Mouse (Mus musculus) heart, postnatal 14 days (tissue): ENCODE measurements around the gene Crim1. TPM values are rescaled to one million over a fixed set of nuclear protein-coding genes. Genes with fewer than 3 reads are reported as not detected.
A peak's percentile ranks its signal among the peaks of the same experiment; 100 is the strongest.

ENCODE experiments used
- DNase-seq, 2 experiments: peaks; one replicate each; pipeline ENCODE4 v3.0.0; 2021 to 2022
- intact Hi-C: fragments of 180-260 bp; cut with DNase I; formaldehyde crosslinking; loops from one replicate; pipeline ENCODE4 v1.15.1; 2025
- total RNA-seq, 2 experiments: library from RNA; stranded (reverse); gene quantifications; 2 replicates each; pipeline ENCODE4 v1.2.3; 2021

The Crim1 gene
- total RNA-seq, 2 experiments from 2014 or later: 44.9 to 45.3 TPM

DNA sequence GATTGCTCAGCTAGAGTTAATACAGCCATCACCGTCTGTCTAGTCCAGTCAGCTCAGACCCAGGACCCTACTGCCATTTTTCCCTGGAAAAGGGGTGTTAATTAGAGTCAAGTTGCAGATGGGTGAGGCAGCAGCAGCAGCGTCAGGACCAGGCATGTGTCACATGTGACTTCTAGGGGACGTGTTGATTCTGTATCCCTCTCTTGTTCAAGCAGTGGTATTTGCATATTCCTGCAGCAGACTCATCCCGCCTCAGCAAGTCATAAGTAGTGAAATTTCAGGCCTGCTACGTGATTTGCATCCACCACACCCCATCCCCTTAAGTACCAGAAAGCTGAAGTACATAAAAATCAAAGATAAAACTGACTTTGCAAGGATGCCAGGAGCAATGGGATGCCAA, 113.6 kb downstream of the Crim1 start:
- DNase-seq: no peak
- intact Hi-C loops: no loop called here

DNA sequence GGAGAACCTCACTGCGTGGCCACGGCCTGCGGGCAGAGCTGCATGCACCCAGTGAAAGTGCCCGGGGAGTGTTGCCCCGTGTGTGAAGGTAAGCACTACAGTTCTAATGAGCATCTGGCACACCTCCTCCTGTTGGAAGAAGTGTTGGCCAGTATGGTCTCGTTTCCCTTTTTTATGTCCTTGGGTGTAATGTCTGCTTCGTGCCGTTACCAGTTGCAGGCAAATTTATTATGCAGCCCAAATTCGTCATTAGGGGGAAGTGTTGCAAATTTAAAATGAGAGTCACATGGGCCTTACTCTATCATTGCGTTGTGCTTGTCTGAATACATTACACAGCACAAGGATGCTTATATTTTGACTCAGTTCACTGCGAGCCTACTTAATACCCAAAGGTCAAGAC, 115.6 kb downstream of the Crim1 start:
- intact Hi-C loops: no loop called here
- DNase-seq: no peak

DNA sequence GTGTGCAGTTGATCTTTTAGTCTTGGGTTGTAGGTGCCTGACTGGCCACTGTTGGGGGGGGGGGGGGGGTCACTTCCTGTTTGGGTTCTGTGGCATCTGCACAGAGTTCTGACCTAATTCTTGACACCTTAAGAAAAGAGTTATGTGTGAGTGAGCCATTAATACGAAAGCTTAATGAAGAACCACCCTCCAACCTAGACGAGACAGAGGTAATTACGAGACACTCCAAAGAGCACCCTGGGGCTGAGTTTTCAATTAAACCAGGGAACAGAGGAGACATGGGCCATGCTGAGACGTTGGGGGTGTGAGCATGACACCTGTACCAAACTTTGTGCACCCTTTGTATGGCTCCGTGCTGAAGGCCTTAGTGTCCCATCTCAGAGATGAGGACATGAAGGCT, 117.3 kb downstream of the Crim1 start:
- no peak for DNase-seq
- intact Hi-C loops: no loop called here

DNA sequence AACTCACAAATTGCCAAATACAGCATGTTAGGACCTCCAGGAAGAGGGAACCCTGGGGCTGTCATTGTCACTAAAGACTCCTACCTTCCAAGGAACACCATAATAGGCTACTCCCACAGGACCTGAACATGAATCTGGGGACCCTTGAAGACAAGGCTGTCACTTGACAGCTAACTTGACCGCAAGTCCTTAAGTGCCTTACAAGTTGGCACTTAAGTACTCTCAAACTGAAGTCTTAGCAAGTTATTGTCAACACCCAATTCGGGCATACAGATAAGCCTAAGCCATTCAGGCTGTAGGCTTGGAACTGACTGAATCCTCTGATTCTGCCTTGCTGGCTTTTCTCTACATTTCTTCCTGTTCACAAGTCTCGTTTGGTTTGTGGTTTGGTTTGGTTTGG, 118.8 kb downstream of the Crim1 start:
- intact Hi-C loops: no loop called here

DNA sequence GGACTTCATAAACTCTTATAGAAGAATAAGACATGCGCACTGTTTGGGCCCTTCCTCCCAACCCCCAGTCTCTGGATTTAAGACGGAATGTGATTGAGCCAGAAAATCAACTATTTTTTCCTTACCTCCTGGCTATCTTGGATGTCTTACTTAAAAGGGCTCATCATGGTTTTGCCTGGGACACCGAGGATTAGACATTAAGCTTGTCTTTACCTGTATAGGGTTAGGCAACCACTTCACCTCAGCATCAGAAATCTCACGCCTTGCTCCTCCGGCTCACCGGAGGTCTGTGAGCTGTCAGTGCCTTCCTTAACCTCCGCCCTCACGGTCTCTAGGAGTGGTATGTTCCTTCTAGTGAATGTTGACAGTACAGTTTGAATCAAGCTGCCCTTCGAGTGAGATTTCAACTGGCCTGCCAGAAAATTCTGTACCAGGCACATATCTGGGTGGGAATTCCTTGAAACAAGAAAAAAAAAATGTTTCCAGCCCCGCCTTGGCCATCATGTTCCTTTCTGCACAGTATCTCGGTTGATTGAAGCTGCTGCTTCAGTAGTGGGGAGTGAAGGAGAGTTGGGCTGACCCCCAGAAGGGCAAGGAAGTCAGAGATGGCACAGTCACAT, 121.3 kb downstream of the Crim1 start:
- DNase-seq: no peak
- intact Hi-C loops: no loop called here

More for the DNA sequence above, 118.8 kb downstream of the Crim1 start:
- DNase-seq: no peak

DNA sequence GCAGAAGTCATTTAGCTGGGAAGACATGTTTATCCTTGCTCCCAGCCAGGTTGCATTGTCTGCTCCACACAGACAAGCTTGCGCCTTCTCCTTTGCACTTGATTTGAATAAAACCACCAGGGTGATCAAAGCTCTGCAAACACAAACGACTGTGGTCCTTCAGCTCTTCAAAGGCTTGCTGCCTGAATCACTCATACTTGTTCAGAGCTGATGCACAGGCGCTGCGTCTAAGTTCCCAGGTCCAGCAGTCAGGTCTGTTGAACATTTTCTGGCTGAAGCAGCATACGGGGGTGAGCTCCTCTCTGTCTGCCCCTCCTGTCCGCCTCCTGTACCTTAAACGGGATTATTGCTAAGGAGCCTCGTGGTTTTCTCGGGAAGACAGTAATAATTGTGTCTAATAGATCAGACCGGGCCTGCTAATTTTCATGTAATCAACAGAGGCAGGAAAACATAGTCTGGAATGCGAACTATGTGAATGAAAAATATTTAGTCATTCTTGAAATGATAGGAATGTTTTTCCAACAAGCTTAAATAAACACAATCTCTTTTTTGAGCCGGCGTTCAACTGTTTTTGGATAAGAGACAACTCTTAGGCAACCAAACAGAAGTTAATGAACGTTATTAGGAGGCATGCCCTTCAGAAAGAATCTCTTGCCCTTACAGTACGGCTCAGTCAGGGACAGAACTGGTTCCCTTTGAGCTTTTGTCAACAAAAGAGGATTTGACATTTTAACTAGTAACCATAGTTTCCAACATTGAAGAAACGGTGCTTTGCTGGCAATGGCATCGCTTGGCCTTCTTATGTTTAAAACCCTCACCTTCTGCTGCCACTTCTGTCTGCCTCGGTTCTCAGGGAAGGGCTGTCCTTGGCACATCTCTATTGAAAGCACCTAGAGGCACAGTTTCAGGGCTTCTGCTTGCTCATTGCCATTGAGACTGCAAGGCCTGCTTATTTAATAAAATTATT, 122.6 kb downstream of the Crim1 start:
- intact Hi-C loops: no loop called here
- DNase-seq: no peak

DNA sequence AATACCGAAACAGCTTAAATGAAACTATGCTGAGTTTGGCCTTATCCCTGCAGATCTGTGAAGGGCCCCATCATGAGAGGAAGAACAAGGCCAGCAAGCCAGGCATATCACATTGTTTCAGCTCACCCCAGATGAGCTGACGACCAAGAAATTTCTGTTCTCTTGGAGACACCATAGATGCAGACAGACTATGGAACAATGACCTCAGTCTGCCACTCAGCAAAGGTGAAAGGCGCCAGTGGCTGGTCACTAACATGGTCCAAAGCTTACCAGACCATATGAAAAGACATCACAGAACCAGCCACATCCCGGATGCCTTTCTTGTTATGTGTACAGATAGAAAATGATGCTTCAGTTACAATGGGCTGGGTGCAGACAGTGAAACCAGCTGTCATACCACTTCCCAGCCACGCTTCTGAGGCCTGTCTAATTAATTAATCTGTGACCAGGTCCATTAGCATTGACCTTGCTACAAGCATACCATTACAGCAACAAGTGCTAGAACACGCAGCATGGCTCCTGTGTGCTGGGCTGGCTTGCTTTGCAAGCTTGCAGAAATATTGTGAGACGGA, 125.8 kb downstream of the Crim1 start:
- no peak for DNase-seq
- intact Hi-C loops: no loop called here

DNA sequence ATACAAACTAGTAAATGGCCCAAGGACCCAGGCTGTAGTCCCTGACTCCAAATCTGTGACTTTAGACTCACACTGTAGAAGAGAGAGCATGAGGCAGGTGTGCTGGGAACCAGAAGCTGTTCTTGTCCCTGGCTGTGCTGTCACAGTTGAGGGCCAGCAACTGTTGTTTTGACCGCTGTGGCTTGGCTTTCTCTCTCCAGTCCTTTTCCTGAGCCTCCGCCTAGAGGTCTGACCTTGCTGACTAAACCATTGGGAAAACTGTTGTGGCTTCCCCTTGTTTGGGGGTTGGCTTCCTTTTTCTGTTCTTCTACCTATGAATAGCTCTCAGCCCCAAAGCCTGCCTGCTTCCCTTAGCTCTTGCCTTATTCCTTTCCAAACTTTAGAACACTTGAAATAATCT, 126.3 kb downstream of the Crim1 start:
- intact Hi-C loops: no loop called here
- peak in 1 of 2 experiments; percentile 14 for DNase-seq

DNA sequence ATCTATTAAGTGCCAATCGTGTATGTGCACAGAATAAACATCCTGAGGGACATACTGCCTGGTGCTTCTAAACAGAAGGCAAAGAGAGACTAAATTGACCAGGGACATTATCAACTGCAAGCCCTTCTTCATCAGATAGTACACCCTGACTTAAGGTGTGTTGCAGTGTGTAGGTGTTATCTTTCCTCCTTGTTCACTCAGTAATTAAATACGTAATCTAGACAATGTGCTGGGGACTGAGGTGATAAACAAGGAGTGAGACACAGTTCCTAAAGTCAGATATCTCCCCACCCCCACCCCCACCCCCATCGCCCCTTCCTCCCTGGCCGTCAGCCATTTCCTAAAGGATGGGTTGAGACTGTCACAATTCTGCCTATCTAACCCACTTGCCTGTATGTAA, 127.1 kb downstream of the Crim1 start:
- DNase-seq: no peak
- intact Hi-C loops: no loop called here

DNA sequence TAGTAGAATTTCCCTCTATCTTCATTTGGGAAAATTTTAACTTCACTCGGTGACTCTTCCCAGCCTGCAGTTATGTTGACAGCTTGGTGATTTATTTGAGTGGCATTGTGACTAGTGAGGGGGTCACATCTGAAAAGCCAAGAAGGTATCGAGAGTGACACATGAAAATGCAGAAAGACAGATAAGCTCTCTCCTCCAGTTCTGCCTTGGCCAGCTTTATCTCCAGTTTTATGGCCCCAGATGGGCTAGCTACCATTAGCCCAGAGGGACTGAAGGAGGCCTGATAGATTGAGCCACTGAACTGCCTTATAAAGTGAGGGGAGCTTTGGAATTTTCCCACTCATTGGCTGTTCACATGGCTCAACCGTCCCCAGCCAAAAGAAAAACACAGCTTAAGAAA, 128.2 kb downstream of the Crim1 start:
- intact Hi-C loops: no loop called here
- no peak for DNase-seq

DNA sequence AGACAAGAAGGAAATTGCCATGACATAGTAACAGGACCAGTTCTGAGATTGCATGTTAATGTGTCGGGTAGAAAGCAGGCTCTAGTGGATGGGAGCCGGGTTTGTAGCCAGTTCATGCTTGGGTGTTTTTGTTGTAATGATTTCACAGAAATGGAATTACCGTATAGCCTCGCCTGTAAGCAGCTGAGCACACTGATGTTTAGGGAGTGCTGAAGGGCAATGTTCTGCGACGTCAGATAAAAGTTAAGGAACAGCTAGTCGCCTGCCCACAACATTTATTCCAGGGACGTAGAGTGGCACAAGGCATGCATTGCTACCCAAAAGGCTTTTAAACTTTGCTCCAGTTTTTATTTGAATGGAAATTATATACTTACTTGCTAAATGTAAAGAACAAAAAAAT, 131.4 kb downstream of the Crim1 start:
- DNase-seq: no peak
- intact Hi-C loops: no loop called here

DNA sequence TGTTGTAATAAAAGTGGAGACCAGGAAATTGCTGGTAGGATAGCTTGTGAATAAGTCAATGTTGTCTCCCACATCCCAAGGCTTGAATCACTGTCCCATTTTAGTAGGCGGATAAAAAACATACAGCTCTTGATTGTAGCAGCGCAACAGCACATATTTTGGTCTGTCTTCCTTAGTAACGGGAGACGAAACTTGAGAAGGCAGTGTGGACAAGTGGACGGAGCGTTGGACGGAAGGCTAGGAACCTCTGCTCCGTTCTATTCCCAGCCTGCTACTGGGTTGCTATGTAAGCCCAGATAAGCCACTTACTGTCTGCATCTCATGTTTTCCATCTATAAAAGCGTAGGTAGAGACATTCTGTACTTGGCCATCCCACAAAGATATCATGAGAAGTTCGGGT, 133.2 kb downstream of the Crim1 start:
- no peak for DNase-seq
- intact Hi-C loops: no loop called here

DNA sequence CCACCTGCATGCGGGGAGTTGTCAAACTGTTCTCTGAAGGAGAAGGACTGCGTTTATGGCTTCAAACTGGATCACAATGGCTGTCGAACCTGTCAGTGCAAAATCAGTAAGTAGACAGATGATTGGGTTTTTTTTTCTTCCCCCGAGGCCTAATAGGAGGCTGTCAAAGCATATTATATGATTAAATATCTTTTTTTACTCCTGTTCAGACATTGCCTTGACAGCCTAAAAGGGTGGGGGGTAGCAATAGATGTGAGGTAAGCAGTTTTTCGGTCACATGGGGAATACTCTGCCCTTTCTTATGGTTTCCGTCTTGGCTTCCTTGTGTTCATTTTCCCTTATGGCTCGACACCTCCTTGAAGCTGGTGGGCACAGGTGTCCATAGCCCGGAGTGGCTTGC, 135.2 kb downstream of the Crim1 start:
- intact Hi-C loops: no loop called here
- no peak for DNase-seq

DNA sequence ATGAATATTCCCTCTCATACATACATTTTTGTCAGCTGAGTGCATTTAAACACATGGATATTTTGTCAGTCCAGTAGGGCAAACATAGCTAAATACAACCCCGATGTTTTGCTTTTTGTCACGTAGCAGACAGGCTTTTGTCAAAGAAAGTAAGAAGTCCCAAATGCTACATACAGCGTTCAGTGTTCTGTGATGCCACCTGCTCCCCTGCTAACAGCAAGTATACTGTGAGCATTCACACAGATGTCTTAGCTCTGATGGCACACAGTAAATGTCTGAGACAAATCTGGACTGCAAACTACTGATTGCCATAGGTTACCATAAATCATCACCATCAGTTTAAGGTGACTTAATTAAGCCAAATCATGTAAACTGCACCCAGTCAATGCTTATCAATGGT, 143.6 kb downstream of the Crim1 start:
- DNase-seq: no peak
- intact Hi-C loops: no loop called here

DNA sequence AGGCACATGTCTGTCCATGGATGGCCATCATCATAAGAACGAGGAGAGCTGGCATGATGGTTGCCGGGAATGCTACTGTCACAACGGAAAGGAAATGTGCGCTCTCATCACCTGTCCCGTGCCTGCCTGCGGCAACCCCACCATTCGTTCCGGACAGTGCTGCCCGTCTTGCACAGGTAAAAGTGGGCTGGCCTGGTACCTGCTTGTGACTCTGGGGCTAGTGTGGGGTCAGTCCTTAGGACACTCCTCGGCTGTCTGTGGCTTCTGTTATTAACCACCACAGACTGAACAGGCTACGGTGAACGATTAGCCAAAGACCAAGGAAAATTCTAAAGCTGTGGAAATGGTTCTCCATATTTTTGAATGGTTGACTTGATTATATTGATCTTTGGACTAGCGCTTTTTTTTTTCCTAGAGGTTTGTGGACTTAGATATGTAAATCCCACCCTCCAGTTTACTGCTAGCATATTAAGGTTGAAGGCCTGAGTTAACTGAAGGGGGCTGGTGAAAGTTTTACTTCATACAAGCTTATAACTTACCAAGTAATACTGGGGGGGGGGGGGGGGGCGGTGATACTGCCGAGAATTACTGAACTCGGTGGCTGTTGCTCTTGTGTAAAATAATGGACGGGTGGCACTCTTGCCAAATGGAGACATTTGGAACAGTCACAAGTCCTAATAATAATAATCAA, 147.2 kb downstream of the Crim1 start:
- DNase-seq: no peak
- intact Hi-C loops: no loop called here

DNA sequence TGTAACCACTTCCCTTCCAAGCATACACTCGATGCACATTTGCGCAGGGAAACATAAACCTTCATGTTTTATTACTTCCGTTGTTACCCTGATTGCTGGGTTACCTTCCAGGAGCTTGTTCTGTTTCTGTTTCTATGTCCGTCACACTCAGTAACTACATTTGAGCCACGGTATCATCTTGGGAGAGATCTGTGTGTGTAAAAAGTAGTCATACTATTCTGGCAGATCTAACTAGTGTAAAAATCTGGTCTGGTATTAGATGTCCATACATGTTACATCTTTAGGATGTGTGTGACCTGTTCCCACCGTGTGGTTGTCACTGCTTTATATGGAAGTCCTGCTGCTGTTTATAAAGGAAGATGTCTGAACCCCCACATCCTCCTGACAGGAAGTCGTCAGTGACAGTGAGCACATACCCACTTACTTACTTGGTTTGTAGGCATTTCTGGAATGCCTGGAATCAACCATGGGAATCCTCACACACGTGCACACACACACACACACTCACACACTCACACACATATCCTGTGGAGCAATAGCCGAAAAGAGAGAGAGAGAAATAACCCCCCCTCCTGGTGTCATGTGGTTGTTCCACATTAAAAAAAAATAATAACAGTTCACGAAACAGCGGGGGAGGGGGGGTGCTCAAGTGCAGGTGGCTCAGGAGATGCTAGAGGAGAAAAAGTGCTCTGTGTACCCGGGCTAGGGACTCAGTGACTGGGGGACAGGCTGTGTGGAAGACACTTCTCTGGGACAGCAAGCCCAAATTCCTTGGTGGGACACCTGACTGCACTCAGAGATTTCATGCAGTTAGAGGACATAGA, 151.8 kb downstream of the Crim1 start:
- DNase-seq: no peak
- intact Hi-C loops: no loop called here

DNA sequence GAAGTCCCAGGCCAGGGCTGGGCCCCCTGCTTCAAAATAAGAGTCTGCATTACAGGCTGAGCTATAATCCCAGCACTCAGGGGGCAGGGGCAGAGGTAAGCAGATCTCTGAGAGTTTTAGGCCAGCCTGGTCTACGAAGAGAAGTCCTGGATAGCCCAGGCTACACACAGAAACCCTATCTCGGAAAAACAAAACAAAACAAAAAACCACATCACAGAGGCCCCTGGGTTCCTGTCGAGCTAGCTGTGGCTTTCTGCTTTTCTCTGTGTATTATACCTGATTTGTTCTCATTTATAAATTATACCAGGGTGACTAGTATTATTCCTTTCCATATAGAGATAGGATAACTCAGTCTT, 152.4 kb downstream of the Crim1 start:
- DNase-seq: no peak
- intact Hi-C loops: no loop called here

DNA sequence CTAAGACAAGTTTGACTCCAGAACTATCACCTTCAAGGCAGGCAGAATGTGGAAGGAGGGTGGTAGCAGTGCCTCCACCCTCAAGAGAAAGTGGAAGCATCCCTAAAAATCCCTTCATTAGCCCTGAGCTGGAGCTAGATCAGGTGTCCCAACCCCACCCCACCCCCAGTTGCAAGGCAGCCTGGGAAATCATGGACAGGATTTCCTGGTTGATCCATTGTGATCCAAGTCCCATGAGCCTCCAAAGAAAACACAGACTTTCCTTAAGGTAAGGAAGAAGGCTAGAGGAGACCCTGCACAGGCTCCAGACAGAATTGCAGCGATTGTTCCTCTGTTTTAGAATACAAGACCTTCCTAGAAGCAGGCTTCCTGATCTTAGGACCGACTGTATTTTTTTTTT, 154.4 kb downstream of the Crim1 start:
- no peak for DNase-seq
- intact Hi-C loops: no loop called here

DNA sequence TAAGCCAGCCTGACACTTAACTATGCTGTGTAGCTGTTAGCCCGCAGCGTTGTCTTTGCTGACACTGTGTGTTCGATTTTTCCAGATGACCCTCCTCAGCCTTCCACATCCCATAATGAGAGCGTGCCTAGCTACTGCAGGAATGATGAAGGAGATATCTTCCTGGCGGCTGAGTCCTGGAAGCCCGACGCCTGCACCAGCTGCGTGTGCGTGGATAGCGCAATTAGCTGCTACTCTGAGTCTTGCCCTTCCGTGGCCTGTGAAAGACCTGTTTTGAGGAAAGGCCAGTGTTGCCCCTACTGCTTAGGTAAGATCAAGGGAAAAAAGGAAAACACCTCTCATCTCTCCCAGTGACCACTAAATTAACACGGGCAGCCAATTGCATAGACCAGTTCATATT, 154.8 kb downstream of the Crim1 start:
- intact Hi-C loops: no loop called here
- no peak for DNase-seq

DNA sequence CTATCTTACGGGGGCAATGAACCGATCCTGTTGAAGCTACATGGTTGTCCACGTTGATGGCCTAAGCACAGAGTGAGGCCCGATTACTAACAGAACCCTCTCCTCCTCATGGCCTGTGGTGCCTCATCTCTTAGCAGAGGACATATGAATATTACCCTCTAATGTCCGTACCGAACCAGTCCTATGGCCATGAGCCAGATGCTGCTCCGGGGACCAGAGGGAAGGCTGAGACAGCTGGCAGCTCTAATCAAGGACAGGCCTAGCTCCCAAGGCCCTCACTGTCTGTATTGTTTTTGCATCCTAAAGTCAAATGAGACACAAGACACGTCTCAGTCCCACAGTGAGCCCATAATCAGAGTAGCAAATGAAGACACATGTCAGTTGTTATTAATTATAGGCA, 155.6 kb downstream of the Crim1 start:
- DNase-seq: no peak
- intact Hi-C loops: no loop called here
